Mouse (Mus musculus) gastrocnemius, postnatal 4 days (tissue): ENCODE results near the gene Olfr16. TPM values are rescaled to one million over a fixed set of nuclear protein-coding genes. Genes with fewer than 3 reads are reported as not detected.

ENCODE experiments used
- DNase-seq, 2 experiments: peaks; one replicate each; pipeline ENCODE4 v3.0.0; 2021 to 2022; ENCODE audit warnings: low spot score in 2 of 2, mixed read lengths in 2 of 2
- long read RNA-seq, 2 experiments: library from polyadenylated mRNA; stranded (forward); transcript quantifications; one replicate each; pipeline ENCODE4 v2.0.0; 2021
- total RNA-seq, 2 experiments: library from RNA; stranded (reverse); gene quantifications; 2 replicates each; pipeline ENCODE4 v1.2.3; 2021

Gene Olfr16
- total RNA-seq, result not detected
- long read RNA-seq, experiment 1, result 0 reads
- long read RNA-seq, experiment 2, result 0 reads

GRCm38 (mm10) chr1:172950160-172950559 is at the start of gene Olfr16:
Olfr16 (plus strand) TSS chr1:172950409.
- no peak for DNase-seq

DNA sequence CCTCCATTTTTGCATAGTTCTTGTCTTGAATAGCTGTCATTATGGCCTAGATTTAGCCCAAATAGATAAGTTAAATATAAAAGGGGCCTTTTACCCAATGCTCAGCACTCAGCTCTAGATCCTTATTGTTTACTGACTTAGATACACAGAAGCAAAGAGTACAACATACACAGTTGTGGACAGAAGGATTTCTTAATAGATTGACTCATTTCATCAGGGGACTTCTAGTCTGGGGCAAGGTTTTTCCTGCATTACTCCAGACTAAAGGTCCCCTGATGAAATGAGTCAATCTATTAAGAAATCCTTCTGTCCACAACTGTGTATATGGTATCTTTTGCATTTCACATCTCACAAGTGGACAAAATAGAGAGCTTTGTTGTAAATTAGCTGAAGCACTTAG is 46.9 kb upstream of the Olfr16 start:
- no peak for DNase-seq

GRCm38 (mm10) chr1:172917115-172917514 is 33.1 kb upstream of the Olfr16 start:
- DNase-seq, result no peak

DNA sequence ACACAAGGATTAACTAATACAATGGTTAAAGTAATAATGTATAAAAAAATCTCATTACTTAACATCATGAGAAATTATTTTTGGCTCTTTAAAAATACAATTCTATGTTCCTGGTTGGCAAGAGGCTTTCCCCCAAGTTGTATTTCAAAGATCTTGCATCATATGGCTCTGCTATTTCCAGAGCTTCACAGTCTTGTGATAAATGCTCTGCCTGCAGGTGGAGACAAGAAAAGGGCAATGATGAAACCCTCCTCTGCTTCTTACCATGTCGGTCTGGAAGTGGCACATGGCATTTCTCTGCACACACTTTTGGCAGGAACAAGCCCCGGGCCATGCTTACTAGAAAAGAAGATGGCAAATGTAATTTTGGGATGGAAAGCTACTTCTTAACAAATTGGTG is 31.8 kb upstream of the Olfr16 start:
- no peak for DNase-seq

GRCm38 (mm10) chr1:172932197-172932596 is 18.0 kb upstream of the Olfr16 start:
- no peak for DNase-seq

DNA sequence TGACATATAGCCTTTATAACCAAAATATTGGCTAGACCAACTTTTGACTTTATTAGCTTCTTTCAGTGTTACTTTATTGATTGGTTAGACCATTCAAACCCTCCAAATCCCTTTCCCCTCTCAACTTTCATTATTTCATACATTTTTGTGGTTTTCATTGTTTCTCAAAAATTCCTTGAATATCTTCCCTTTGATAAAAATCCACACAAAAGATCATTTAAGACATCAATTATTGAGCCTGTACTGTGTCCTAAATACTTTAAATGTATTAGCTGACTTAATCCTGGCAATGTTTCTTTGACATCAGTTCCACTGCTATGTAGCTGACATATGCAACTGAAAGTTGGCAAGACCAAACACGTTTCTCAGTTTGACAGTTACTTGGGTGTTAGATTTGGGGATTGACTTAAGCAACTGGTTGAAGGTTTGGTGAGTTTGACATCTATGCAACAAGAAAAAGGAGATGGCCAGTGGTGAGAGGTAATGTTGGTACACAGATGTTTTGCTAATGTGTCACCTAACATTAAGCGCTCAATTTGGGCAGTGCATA is 1.0 kb downstream of the Olfr16 start:
- DNase-seq, result no peak

- no peak for DNase-seq
Observed at GRCm38 (mm10) chr1:172955376-172955775, 5.2 kb downstream of the Olfr16 start.

DNA sequence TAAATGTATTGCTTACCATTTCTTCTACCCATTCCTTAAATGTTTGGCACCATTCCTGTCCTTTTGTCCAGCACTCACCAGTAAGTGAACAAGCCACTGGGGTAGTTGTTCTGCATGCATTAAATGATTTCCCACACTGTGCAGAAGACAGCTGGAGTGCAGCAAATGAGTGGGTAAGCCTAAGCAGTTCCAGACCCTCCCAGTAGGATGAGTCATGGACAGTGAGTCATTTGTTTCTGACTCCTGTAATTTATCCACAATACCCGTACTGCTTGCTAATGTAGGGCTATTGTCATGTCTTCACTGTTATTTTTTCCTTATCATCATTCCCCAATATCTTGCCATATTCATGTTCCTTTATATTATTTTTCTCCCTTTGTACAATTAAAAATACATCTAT is 10.2 kb downstream of the Olfr16 start:
- DNase-seq, result no peak

DNA sequence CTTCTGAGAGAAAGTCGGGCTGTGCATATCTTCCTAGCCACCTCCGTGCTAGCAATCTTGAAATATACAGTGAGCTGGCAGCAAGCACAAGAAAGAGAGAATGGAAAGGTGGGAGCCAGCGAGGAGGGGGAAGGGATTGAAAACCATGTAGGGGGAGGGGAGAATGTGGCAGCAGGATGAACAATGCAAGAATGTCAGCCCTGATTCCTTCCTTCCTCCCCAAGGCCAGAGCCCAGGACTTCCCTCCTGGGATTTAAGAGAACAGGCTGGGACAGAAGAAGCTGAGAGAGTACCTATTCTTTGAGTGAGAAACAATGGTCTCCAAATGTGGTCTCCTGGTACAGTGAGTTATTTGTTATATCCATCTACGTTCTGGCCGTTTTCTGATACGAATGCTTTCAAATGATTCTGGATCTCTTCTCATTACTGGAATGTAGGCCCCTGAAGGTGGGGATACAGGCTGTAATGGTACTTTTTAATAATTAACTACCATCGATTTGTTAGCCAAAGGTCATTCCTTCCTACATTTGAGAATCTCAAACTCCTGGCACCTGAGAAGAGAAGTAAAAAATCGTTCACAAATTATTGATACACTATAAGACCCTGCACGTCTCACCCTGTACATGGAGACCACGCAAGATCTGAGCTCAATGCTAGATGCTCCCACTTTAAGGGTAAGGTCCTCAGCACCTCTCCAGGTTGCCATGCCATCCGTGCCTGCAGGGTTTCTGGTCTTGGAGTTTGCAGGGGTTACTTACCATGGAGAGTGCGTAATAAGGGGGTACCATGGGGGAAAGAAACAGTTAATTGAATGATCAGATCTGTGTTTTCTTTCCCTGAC is 39.8 kb downstream of the Olfr16 start:
- DNase-seq, result no peak

- no peak for DNase-seq
Observed at GRCm38 (mm10) chr1:172990635-172991009, 40.4 kb downstream of the Olfr16 start.

Other genes starting within 250 kb of the Olfr16 start
- 1 to 10 TPM in 1 of 2 experiments, not detected in 1; 1.5 TPM for gene Apcs, start 55.4 kb upstream of the Olfr16 start, total RNA-seq
- gene Olfr1408, start 187.0 kb downstream of the Olfr16 start, total RNA-seq, result not detected
- gene Olfr1406, start 240.2 kb downstream of the Olfr16 start, total RNA-seq, result not detected
- not detected for gene Olfr218, start 247.4 kb downstream of the Olfr16 start, total RNA-seq